Mouse (Mus musculus) Muller cell, postnatal 12 days (primary cell): ENCODE data around the gene Slc1a2.

ENCODE experiments used
- DNase-seq: peaks from one replicate; pipeline ENCODE4 v3.0.0-alpha.2; 2015; ENCODE audit errors: inconsistent ontology term

Gene Slc1a2

GRCm38 (mm10) chr2:102812756-102813155 lies 154.3 kb downstream of the Slc1a2 start:
- DNase-seq = no peak

DNA sequence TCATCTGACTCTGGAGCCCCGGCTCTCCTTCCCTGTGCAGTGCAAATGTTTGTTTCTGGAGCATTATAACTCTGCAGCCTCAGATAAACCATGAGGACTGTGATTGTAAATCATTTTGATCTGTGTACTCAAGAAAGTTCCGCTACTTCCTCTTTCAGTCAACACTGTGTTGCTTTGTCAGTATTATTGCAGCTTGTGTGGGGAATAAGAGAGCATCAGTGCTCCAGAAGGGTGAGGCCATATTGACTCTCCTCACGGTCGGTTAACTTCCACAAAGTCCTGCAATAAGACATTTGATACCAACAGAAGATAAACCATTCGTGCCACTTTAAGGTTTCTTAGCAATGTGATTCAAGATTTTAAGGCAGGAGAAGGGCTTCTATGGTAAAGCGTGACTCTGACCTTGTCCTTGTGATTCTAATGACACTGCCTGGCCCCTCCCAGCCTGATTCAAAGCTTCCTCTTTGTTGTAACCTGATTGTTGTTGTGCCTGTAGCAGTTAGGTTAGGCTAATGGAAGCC lies 156.9 kb downstream of the Slc1a2 start:
- no peak for DNase-seq

DNA sequence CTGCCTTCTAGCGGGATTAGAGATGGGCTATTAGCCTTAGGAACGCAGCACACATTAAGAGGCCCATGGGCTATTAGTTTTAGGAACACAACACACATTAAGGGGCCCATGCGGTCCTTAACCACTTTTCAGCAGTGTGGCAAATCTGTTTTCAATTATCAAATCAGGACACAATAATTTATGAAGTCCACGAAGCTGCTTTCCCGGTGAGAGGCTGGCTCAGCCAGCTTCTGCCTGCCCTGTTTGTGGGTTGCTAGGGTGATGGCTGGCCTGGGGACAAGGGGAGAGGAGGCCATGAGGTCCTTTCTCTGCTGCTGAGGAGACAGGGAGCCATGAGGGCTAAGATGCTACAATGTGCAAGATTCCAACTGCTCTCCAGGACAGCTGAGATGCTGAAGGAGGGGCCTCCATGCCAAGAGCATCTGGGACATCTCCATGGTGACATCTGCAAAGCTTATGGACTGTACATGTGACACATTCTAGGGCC lies 161.8 kb downstream of the Slc1a2 start:
- DNase-seq = peak; percentile 69

DNA sequence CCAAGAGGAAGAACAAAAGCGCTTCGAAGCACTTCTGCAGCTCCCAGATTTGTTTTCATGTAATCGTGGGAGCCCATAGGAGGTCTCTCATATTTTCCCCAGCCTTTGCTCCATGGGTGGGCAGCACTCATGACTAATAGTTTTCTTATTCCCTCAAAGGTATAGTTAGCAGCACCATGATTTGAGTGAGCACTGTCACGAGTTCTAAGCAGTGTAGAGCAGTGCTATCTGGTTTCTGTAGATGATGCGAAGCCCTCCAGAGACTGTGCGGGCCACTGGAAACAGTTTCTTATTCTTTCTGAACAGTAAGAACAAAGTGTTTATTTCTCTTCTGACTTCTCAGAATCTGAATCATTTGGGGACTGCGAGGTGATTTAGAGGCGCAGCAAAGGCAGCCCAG lies 162.3 kb downstream of the Slc1a2 start:
- no peak for DNase-seq

- no peak for DNase-seq
These were observed 163.6 kb downstream of the Slc1a2 start for GRCm38 (mm10) chr2:102822036-102822435.

DNA sequence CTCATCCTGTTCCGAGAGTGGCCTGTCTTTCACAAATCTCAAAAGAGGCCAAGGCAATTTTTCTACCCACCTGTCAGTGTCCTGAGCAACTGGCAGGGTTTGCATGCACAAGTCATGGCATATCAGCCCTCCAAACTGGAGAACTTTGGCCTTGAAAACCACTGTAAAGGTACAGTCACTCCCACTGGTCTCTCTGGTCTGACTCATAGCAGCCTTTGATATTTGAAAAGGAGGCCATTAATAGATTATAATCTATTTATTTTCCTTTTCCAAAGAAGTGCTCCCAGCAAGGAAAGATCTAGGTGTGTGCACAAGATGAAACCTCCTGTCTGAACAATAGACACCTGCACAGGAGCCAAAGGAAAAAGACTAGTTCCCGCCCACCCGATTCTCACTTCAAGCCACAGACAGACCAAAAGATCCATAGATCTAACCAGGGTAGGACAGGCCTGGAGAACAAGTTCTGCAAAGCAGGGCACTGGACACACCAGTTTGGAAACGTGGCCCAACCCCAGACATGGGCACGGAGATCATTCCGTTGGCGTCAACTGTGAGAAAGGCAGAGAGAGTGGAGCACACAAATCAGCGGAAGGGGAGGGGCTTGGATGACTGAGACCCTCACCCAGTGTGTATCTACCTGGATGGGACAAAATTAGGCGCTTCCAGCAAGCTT lies 167.6 kb downstream of the Slc1a2 start:
- DNase-seq = no peak

DNA sequence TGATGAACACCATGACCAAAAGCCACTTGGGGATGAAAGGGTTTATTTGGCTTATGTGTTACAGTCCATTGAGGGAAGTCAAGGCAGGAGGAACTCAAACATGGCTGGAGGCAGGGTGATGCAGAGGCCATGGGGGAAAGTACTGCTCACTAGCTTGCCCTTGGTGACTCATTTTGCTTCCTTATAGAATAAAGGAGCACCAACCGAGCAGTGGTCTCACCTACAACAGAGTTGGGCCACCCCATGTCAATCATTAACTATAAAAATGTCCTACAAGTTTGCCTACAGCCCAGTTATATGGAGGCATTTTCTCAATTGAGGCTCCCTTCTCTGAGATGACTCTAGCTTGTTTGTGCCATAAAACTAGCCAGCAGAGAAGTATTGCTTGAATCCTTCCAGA lies 169.4 kb downstream of the Slc1a2 start:
- no peak for DNase-seq

- DNase-seq = no peak
These were observed 169.9 kb downstream of the Slc1a2 start for GRCm38 (mm10) chr2:102828381-102828780.

- DNase-seq = no peak
These were observed 170.7 kb downstream of the Slc1a2 start for GRCm38 (mm10) chr2:102829201-102829600.

DNA sequence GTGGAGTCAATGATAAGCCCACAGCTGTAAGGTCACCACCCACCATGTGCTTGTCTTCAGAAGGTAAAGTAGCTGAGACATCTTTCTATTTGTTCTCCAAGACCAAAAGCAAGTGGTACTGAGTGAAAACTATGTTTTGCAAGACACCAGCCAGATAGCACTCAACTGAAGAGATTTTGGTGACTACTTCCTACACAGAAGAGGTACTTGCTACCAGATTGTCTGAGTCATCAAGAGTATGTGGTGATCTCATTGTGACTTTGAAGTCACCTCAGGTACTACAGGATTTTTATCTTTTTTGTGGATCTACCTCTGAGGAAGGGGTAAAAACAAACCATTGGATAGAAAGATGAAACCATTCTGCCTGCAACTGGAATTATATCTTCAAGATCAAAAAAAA lies 173.1 kb downstream of the Slc1a2 start:
- no peak for DNase-seq

GRCm38 (mm10) chr2:102838179-102838578 lies 179.7 kb downstream of the Slc1a2 start:
- no peak for DNase-seq
